Mouse (Mus musculus) ES-Bruce4 (cell line): ENCODE data around the gene Trim26. TPM values are rescaled to one million over a fixed set of nuclear protein-coding genes. Genes with fewer than 3 reads are reported as not detected.

Experiments
- H3K27ac ChIP-seq: 2 replicates; pipeline ENCODE4 v1.5.1; 2012; ENCODE audit warnings: low read length, inconsistent platforms; ENCODE audit not compliant: insufficient read depth
- H3K27me3 ChIP-seq: 2 replicates; pipeline ENCODE4 v1.6.1; 2012; ENCODE audit warnings: mild to moderate bottlenecking, low read length, inconsistent platforms; ENCODE audit not compliant: control insufficient read depth, poor library complexity, insufficient read depth, severe bottlenecking
- H3K36me3 ChIP-seq: 2 replicates; pipeline ENCODE4 v1.6.1; 2012; ENCODE audit warnings: inconsistent platforms, mild to moderate bottlenecking, low read length, moderate library complexity; ENCODE audit not compliant: control insufficient read depth, poor library complexity, insufficient read depth, severe bottlenecking
- H3K4me1 ChIP-seq: one replicate; pipeline ENCODE4 v1.8.1; 2011; ENCODE audit warnings: low read length; ENCODE audit not compliant: control insufficient read depth, insufficient read depth
- H3K4me3 ChIP-seq: 2 replicates; pipeline ENCODE4 v1.5.1; 2011; ENCODE audit warnings: low read depth, mild to moderate bottlenecking, low read length
- H3K9ac ChIP-seq: 2 replicates; pipeline ENCODE4 v1.6.1; 2012; ENCODE audit warnings: low read depth, mild to moderate bottlenecking, inconsistent platforms; ENCODE audit not compliant: poor library complexity, severe bottlenecking
- H3K9me3 ChIP-seq: replicated peaks from 2 replicates; pipeline ENCODE4 v1.6.1; 2012; ENCODE audit warnings: mild to moderate bottlenecking, low read length, inconsistent platforms; ENCODE audit not compliant: control insufficient read depth, poor library complexity, insufficient read depth, severe bottlenecking
- CTCF ChIP-seq: IDR thresholded peaks from one replicate; pipeline ENCODE4 v1.8.1; 2011; ENCODE audit warnings: low read depth, low read length
- EP300 ChIP-seq: IDR thresholded peaks from 2 replicates; pipeline ENCODE4 v1.6.1; 2011; ENCODE audit warnings: low read depth, low read length; ENCODE audit not compliant: insufficient read depth
- POLR2A ChIP-seq: IDR thresholded peaks from one replicate; pipeline ENCODE4 v1.8.1; 2011; ENCODE audit warnings: low read length; ENCODE audit not compliant: insufficient read depth
- polyA plus RNA-seq: library from polyadenylated mRNA; stranded (reverse); fragments of >200 nt; gene quantifications from 2 replicates; pipeline ENCODE4 v1.2.4, GENCODE M21; 2011; ENCODE audit warnings: low read depth; ENCODE audit not compliant: missing spikeins, insufficient read depth, insufficient read length

Trim26 gene
- polyA plus RNA-seq, 1 experiment, result 53.2 TPM

GRCm38 (mm10) chr17:36897552-36898205 lies 60.7 kb downstream of the Trim26 start, which contains the start of gene Trim31:
TSS of gene Trim31 (plus strand) at chr17:36898118.
- no peaks in the 10 kb centered on the region for H3K36me3 ChIP-seq
- H3K27ac ChIP-seq, result no peak within 1 kb of the TSS
- no peaks in the 10 kb centered on the region for H3K27me3 ChIP-seq
- no peaks in the 10 kb centered on the region for H3K9me3 ChIP-seq
- no peak within 1 kb of the TSS for H3K4me3 ChIP-seq
- TF ChIP-seq POLR2A (no peak), EP300 (no peak), CTCF (no peak)
- no peaks in the 10 kb centered on the region for H3K4me1 ChIP-seq
- no peak within 1 kb of the TSS for H3K9ac ChIP-seq

- Histone ChIP-seq H3K4me1 (no peaks in the 10 kb centered on the region), H3K9me3 (no peaks in the 10 kb centered on the region), H3K36me3 (no peaks in the 10 kb centered on the region), H3K27ac (no peak overlapping the region), H3K4me3 (no peak overlapping the region), H3K27me3 (no peaks in the 10 kb centered on the region), H3K9ac (no peak overlapping the region)
- no peak for TF ChIP-seq EP300
- TF ChIP-seq POLR2A, result no peak
- TF ChIP-seq CTCF, result no peak
Observed at GRCm38 (mm10) chr17:36899376-36899775, 62.4 kb downstream of the Trim26 start.

- Histone ChIP-seq H3K27me3 (no peaks in the 10 kb centered on the region), H3K9me3 (no peaks in the 10 kb centered on the region), H3K4me1 (no peaks in the 10 kb centered on the region)
Observed at GRCm38 (mm10) chr17:36900001-36900400, 63.1 kb downstream of the Trim26 start.

GRCm38 (mm10) chr17:36900691-36901090 lies 63.8 kb downstream of the Trim26 start:
- Histone ChIP-seq H3K4me3 (no peak overlapping the region), H3K4me1 (no peaks in the 10 kb centered on the region), H3K9me3 (no peaks in the 10 kb centered on the region), H3K36me3 (no peaks in the 10 kb centered on the region), H3K9ac (no peak overlapping the region), H3K27ac (no peak overlapping the region), H3K27me3 (no peaks in the 10 kb centered on the region)
- no peak for TF ChIP-seq EP300
- TF ChIP-seq CTCF, result no peak
- TF ChIP-seq POLR2A, result no peak

More at GRCm38 (mm10) chr17:36900001-36900400, 63.1 kb downstream of the Trim26 start:
- H3K27ac ChIP-seq, result no peak overlapping the region
- H3K36me3 ChIP-seq, result no peaks in the 10 kb centered on the region
- no peak overlapping the region for H3K4me3 ChIP-seq
- TF ChIP-seq CTCF (no peak), EP300 (no peak), POLR2A (no peak)
- H3K9ac ChIP-seq, result no peak overlapping the region

- no peak overlapping the region for H3K4me3 ChIP-seq
- H3K4me1 ChIP-seq, result peaks cover 2% of the 10 kb centered on the region
- H3K36me3 ChIP-seq, result no peaks in the 10 kb centered on the region
- H3K27ac ChIP-seq, result no peak overlapping the region; the same call in 1 of the 2 replicates
- H3K27me3 ChIP-seq, result no peaks in the 10 kb centered on the region
- no peak overlapping the region for H3K9ac ChIP-seq
- TF ChIP-seq POLR2A (no peak), EP300 (no peak), CTCF (no peak)
- no peaks in the 10 kb centered on the region for H3K9me3 ChIP-seq
Observed at GRCm38 (mm10) chr17:36903651-36904050, 66.7 kb downstream of the Trim26 start.

- Histone ChIP-seq H3K4me1 (peaks cover 2% of the 10 kb centered on the region), H3K27me3 (no peaks in the 10 kb centered on the region), H3K9me3 (no peaks in the 10 kb centered on the region), H3K4me3 (no peak overlapping the region), H3K27ac (no peak overlapping the region), H3K9ac (no peak overlapping the region), H3K36me3 (no peaks in the 10 kb centered on the region)
- TF ChIP-seq POLR2A, result no peak
- TF ChIP-seq CTCF, result no peak
- no peak for TF ChIP-seq EP300
Observed at GRCm38 (mm10) chr17:36908235-36908634, 71.3 kb downstream of the Trim26 start.

Other genes with a start within 250 kb of the Trim26 start
- not detected in 2 replicates for gene H2-M9, start 194.5 kb upstream of the Trim26 start, polyA plus RNA-seq
- gene H2-M1, start 164.9 kb upstream of the Trim26 start, polyA plus RNA-seq, result not detected in 2 replicates
- not detected in 2 replicates for gene H2-M10.5, start 64.2 kb upstream of the Trim26 start, polyA plus RNA-seq
- gene H2-M10.6, start 25.0 kb upstream of the Trim26 start, polyA plus RNA-seq, result not detected in 2 replicates
- gene Trim15, start 30.1 kb downstream of the Trim26 start, polyA plus RNA-seq, result not detected in 2 replicates
- not detected in 2 replicates for gene Trim10, start 32.4 kb downstream of the Trim26 start, polyA plus RNA-seq
- 0.41 TPM in 1 of 2 replicates, not detected in the other for gene Trim40, start 53.0 kb downstream of the Trim26 start, polyA plus RNA-seq
- gene Trim31, start 61.0 kb downstream of the Trim26 start, polyA plus RNA-seq, result not detected in 2 replicates
- 0.88 and 2.5 TPM in 2 replicates for gene Rnf39, start 105.8 kb downstream of the Trim26 start, polyA plus RNA-seq
- gene Ppp1r11, start 114.6 kb downstream of the Trim26 start, polyA plus RNA-seq, result 67.3 and 68.8 TPM in 2 replicates
- gene Znrd1, start 121.4 kb downstream of the Trim26 start, polyA plus RNA-seq, result 71.7 and 79.6 TPM in 2 replicates
- 29.6 and 30.5 TPM in 2 replicates for gene Znrd1as, start 121.5 kb downstream of the Trim26 start, polyA plus RNA-seq
- gene 2410137M14Rik, start 144.1 kb downstream of the Trim26 start, polyA plus RNA-seq, result 2.9 and 4.7 TPM in 2 replicates
- 12.6 and 13.2 TPM in 2 replicates for gene H2-M5, start 152.4 kb downstream of the Trim26 start, polyA plus RNA-seq
- gene Zfp57, start 164.0 kb downstream of the Trim26 start, polyA plus RNA-seq, result 223 and 254 TPM in 2 replicates
- not detected in 2 replicates for gene Mog, start 186.3 kb downstream of the Trim26 start, polyA plus RNA-seq
- 163 and 180 TPM in 2 replicates for gene Gabbr1, start 208.8 kb downstream of the Trim26 start, polyA plus RNA-seq